Mouse (Mus musculus) central nervous system, embryonic 14 days (tissue): ENCODE data around the gene Dhx40. TPM values are rescaled to one million over a fixed set of nuclear protein-coding genes. Genes with fewer than 3 reads are reported as not detected.

Source experiments
- polyA plus RNA-seq: library from polyadenylated mRNA; depleted of rRNA; stranded (reverse); fragments of >200 nt; gene quantifications from 2 replicates; pipeline ENCODE4 v1.2.3, GENCODE M21; 2012; rRNA removed

Dhx40 gene
- 17.5 and 19.6 TPM in 2 replicates for polyA plus RNA-seq

GRCm38 (mm10) chr11:86807505-86807989 lies at the start of gene Dhx40:
Gene Dhx40 (minus strand): TSS chr11:86807746.

GRCm38 (mm10) chr11:86757480-86758371 lies 49.8 kb downstream of the Dhx40 start, which contains the start of gene Cltc:
Gene Cltc (minus strand): TSS chr11:86757565.

Other genes starting within 250 kb of the Dhx40 start
- 42.0 and 47.6 TPM in 2 replicates for gene Vmp1, start 123.9 kb downstream of the Dhx40 start, polyA plus RNA-seq
- 20.2 and 24.4 TPM in 2 replicates for gene Ptrh2, start 123.8 kb downstream of the Dhx40 start, polyA plus RNA-seq
- 136 and 140 TPM in 2 replicates for gene Cltc, start 50.2 kb downstream of the Dhx40 start, polyA plus RNA-seq
- gene Ypel2, start 186.0 kb upstream of the Dhx40 start, polyA plus RNA-seq, result 7.1 and 7.2 TPM in 2 replicates